Mouse (Mus musculus) layer of hippocampus, postnatal 10 days (tissue): Measurements from ENCODE around the gene Trpm8. TPM values are rescaled to one million over a fixed set of nuclear protein-coding genes. Genes with fewer than 3 reads are reported as not detected.

ENCODE experiments used
- DNase-seq, 2 experiments: peaks; one replicate each; pipeline ENCODE4 v3.0.0; 2021; ENCODE audit warnings: low spot score in 2 of 2
- total RNA-seq, 2 experiments: library from RNA; stranded (reverse); gene quantifications; 2 replicates each; pipeline ENCODE4 v1.2.3; 2021

Gene Trpm8
- total RNA-seq, 2 experiments from 2014 or later: 0.51 to 0.71 TPM

GRCm38 (mm10) chr1:88283376-88284227 lies 6.1 kb downstream of the Trpm8 start:
- no peak for DNase-seq

- DNase-seq: no peak
Observed at GRCm38 (mm10) chr1:88284228-88284945, 6.9 kb downstream of the Trpm8 start.

GRCm38 (mm10) chr1:88284946-88285320 lies 7.5 kb downstream of the Trpm8 start:
- peak in 1 of 2 experiments; percentile 38 for DNase-seq

GRCm38 (mm10) chr1:88285652-88286051 lies 8.2 kb downstream of the Trpm8 start:
- no peak for DNase-seq

- no peak for DNase-seq
Observed at GRCm38 (mm10) chr1:88286136-88286845, 8.8 kb downstream of the Trpm8 start.

GRCm38 (mm10) chr1:88286887-88287696 lies 9.6 kb downstream of the Trpm8 start:
- no peak for DNase-seq

GRCm38 (mm10) chr1:88287697-88287980 lies 10.2 kb downstream of the Trpm8 start:
- DNase-seq: peak; percentile 79 to 82

- DNase-seq: no peak
Observed at GRCm38 (mm10) chr1:88288056-88288788, 10.8 kb downstream of the Trpm8 start.

GRCm38 (mm10) chr1:88288789-88289127 lies 11.3 kb downstream of the Trpm8 start:
- no peak for DNase-seq

- no peak for DNase-seq
Observed at GRCm38 (mm10) chr1:88289152-88289551, 11.7 kb downstream of the Trpm8 start.

GRCm38 (mm10) chr1:88289917-88290316 lies 12.5 kb downstream of the Trpm8 start:
- DNase-seq: peak; percentile 65 to 66

GRCm38 (mm10) chr1:88290511-88290910 lies 13.1 kb downstream of the Trpm8 start:
- no peak for DNase-seq

GRCm38 (mm10) chr1:88291409-88292005 lies 14.0 kb downstream of the Trpm8 start:
- DNase-seq: no peak

- DNase-seq: no peak
Observed at GRCm38 (mm10) chr1:88292057-88292456, 14.6 kb downstream of the Trpm8 start.

GRCm38 (mm10) chr1:88294650-88295049 lies 17.2 kb downstream of the Trpm8 start:
- no peak for DNase-seq

- DNase-seq: no peak
Observed at GRCm38 (mm10) chr1:88296171-88296920, 18.9 kb downstream of the Trpm8 start.

- no peak for DNase-seq
Observed at GRCm38 (mm10) chr1:88297480-88298258, 20.2 kb downstream of the Trpm8 start.

GRCm38 (mm10) chr1:88298686-88299528 lies 21.4 kb downstream of the Trpm8 start:
- no peak for DNase-seq
